Mouse (Mus musculus): ENCODE data around the gene Neil3.

DNA sequence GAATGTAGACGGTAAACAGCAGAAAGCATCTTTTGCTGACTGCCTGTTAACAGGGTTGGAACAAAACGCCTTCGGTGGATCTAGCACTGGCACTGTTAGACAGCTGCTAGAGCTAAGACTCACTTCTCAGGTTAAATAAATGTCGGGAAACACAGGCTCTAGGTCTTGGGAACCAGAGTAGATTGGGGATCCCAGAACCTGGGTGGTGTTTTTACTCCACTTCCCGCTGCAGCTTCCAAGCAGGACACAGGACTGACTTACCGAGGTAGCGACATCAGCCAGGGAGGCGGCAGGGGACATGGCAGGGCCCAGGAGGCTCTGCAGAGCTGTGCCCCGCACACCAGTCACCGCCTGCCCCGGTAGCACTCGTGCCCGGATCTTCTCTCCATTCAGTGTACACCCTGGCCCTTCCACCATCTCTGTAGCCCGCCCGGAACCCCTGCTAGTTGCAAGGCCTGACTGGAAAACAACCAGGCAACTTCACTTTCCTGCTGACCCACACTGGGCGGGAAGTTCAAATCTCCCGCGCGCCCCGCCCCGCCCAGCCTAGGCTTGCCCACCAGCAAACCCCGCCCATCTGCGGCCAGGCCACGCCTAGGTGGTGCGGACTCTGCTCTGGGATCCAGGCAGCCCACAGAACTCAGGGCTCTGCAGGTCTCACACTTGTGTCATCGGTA, at the start of gene Neil3:
- no peak for TF ChIP-seq CTCF (IDR thresholded peaks at IDR 0.05; ENCODE audit: low read depth)
- no peak for TF ChIP-seq EP300 (IDR thresholded peaks at IDR 0.05; ENCODE audit: low read depth)

All from liver, postnatal 0 days (tissue).